Mouse (Mus musculus) neutrophil, adult 65 days (primary cell): Measurements from ENCODE around the gene Olfr1090. TPM values are rescaled to one million over a fixed set of nuclear protein-coding genes. Genes with fewer than 3 reads are reported as not detected.

Experiments
- total RNA-seq: library from RNA; stranded (reverse); gene quantifications from 2 replicates; pipeline ENCODE4 v1.2.4, GENCODE M21; 2023

The Olfr1090 gene
- total RNA-seq: not detected in 2 replicates

DNA sequence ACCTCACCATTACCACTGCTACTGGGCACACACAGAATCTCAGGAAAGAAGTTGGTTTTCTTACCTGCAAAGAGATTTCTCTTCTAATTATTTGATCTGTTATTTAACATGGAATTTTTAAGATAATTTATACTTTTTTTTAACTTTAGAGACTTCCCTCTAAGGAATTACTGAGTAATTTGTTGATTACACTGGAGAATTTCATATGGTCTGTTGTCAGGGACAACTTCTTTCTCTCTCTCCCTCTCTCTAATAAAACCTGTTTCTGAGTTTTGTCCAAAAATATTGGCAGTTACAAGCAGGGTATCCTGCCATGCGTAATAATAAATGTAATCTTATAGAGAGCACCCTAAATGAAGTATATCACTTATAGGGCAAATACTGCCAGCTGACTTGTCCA lies at the start of gene Olfr1090:
Gene Olfr1090 (minus strand): TSS at position 101 of the 400 bp plus-strand sequence.

DNA sequence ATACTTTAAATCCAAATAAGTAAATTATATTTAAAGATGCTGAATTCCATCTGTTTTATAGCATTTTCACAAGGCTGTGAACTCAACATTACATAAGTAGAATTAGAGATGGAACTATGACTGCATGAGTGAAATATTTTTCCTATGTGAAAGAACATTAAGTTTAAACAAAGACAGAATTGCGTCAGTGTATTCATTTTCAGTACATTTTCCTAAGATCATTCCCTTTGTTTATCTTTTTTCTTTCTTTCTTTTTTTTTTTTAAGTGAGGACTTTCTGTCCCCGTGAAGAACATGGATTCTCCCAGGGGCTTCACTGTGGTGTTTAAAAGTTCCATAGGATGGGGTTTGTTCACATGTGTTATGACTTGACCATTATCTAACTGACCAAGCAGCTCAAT lies 23.4 kb upstream of the Olfr1090 start, which contains the start of gene Olfr1093:
Gene Olfr1093 (plus strand): TSS at position 301 of the 400 bp plus-strand sequence.

DNA sequence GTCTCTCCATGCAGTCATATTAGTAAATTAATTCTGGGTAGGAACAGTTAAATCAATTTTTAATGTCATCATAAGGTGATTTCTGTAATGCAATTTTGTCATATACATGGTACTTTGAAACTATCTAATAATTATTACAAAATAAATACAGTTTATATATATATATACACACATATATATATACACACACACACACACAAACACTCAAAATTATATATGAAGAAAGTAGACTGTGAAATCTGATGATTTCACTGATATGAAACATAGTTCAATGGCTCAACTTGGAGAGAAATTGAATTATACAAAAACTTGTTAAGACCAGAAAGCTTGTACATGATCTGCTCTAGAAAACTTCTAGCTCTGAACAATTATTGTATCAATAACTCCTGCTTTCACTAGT lies 25.2 kb downstream of the Olfr1090 start, which contains the start of gene Olfr1089:
Gene Olfr1089 (minus strand): TSS at position 101 of the 400 bp plus-strand sequence.

Other genes starting within 250 kb of the Olfr1090 start
- not detected in 2 replicates for gene Olfr1079, start 216.5 kb downstream of the Olfr1090 start, total RNA-seq
- not detected in 2 replicates for gene Olfr1080, start 200.8 kb downstream of the Olfr1090 start, total RNA-seq
- not detected in 2 replicates for gene Olfr1082, start 160.0 kb downstream of the Olfr1090 start, total RNA-seq
- gene Olfr1084, start 119.3 kb downstream of the Olfr1090 start, total RNA-seq: not detected in 2 replicates
- not detected in 2 replicates for gene Olfr1085, start 97.0 kb downstream of the Olfr1090 start, total RNA-seq
- gene Olfr1086, start 78.9 kb downstream of the Olfr1090 start, total RNA-seq: not detected in 2 replicates
- not detected in 2 replicates for gene Olfr1087, start 60.6 kb downstream of the Olfr1090 start, total RNA-seq
- not detected in 2 replicates for gene Olfr1089, start 25.3 kb downstream of the Olfr1090 start, total RNA-seq
- not detected in 2 replicates for gene Olfr1093, start 23.5 kb upstream of the Olfr1090 start, total RNA-seq
- gene Olfr141, start 51.0 kb upstream of the Olfr1090 start, total RNA-seq: not detected in 2 replicates
- not detected in 2 replicates for gene Olfr1094, start 65.7 kb upstream of the Olfr1090 start, total RNA-seq
- gene Olfr1095, start 92.7 kb upstream of the Olfr1090 start, total RNA-seq: not detected in 2 replicates
- gene Gm13723, start 115.8 kb upstream of the Olfr1090 start, total RNA-seq: not detected in 2 replicates
- gene Olfr1097, start 133.2 kb upstream of the Olfr1090 start, total RNA-seq: not detected in 2 replicates
- gene Olfr1098, start 165.6 kb upstream of the Olfr1090 start, total RNA-seq: not detected in 2 replicates
- not detected in 2 replicates for gene Olfr1099, start 201.7 kb upstream of the Olfr1090 start, total RNA-seq
- gene Olfr1100, start 221.0 kb upstream of the Olfr1090 start, total RNA-seq: not detected in 2 replicates
- not detected in 2 replicates for gene Olfr1101, start 232.2 kb upstream of the Olfr1090 start, total RNA-seq
- gene Olfr1102, start 239.4 kb upstream of the Olfr1090 start, total RNA-seq: not detected in 2 replicates